Mouse (Mus musculus) T-helper 2 cell (primary cell): Measurements from ENCODE around the gene Gm49380.

Experiments
- in situ Hi-C: fragments of 300-600 bp; cut with MboI, MseI; formaldehyde crosslinking; loops from one replicate; pipeline ENCODE4 v1.15.1; 2025; ENCODE audit warnings: high pct_unique_total_duplicates

Gene Gm49380

GRCm38 (mm10) chr9:44029580-44030236 lies 83.6 kb downstream of the Gm49380 start:
- in situ Hi-C loops = no loop called here

GRCm38 (mm10) chr9:44024096-44024495 lies 89.2 kb downstream of the Gm49380 start:
- in situ Hi-C loops = no loop called here

- in situ Hi-C loops = no loop called here
Measured at GRCm38 (mm10) chr9:44022100-44022847, 91.0 kb downstream of the Gm49380 start.

GRCm38 (mm10) chr9:44020001-44020400 lies 93.3 kb downstream of the Gm49380 start:
- in situ Hi-C loops = no loop called here

GRCm38 (mm10) chr9:44017846-44018245 lies 95.5 kb downstream of the Gm49380 start:
- in situ Hi-C loops = loop anchor here (10.0 kb wide), 1 partner anchor 287 kb away; the partner anchor contains the start of gene Hinfp
